Mouse (Mus musculus) myocyte (in vitro differentiated cells): ENCODE measurements at regions not wholly inside any gene's neighbourhood (a gene's known extent, or its start where the extent isn't known, plus 50 kb on each side); places are given as distances from the start of the nearest gene placed in this dataset.

Experiments
- H3K27me3 ChIP-seq: one replicate; pipeline ENCODE4 v1.6.1; 2011; ENCODE audit not compliant: control insufficient read depth, insufficient read depth, insufficient read length
- H3K36me3 ChIP-seq: one replicate; pipeline ENCODE4 v1.6.1; 2011; ENCODE audit not compliant: control insufficient read depth, insufficient read depth
- H3K4me2 ChIP-seq: one replicate; pipeline ENCODE4 v1.6.1; 2011; ENCODE audit warnings: low read depth, control low read depth
- H3K4me3 ChIP-seq: one replicate; pipeline ENCODE4 v1.5.1; 2011; ENCODE audit warnings: mild to moderate bottlenecking, control low read depth, moderate library complexity
- H3K79me2 ChIP-seq: one replicate; pipeline ENCODE4 v1.6.1; 2011; ENCODE audit not compliant: control insufficient read depth, insufficient read depth
- H3ac ChIP-seq: one replicate; pipeline ENCODE4 v1.6.1; 2011; ENCODE audit not compliant: control insufficient read depth, insufficient read length
- CEBPB ChIP-seq: IDR thresholded peaks from 2 replicates; pipeline ENCODE4 v1.6.1; 2011; ENCODE audit warnings: mild to moderate bottlenecking, moderate library complexity; ENCODE audit not compliant: poor library complexity, insufficient read depth, severe bottlenecking
- E2F4 ChIP-seq: IDR thresholded peaks from one replicate; pipeline ENCODE4 v1.6.1; 2011; ENCODE audit warnings: mild to moderate bottlenecking, control low read depth, moderate library complexity; ENCODE audit not compliant: insufficient read depth
- MAX ChIP-seq: IDR thresholded peaks from one replicate; pipeline ENCODE4 v1.6.1; 2011; ENCODE audit warnings: low read depth, mild to moderate bottlenecking, control low read depth
- MYOD1 ChIP-seq, 3 experiments: IDR thresholded peaks; one replicate each; pipeline ENCODE4 v1.6.1; 2011; ENCODE audit warnings: control low read depth in 2 of 3, low read depth in 2 of 3, mild to moderate bottlenecking in 2 of 3, moderate library complexity in 1 of 3; ENCODE audit not compliant: insufficient read length in 2 of 3, control insufficient read depth in 1 of 3
- MYOG ChIP-seq, 3 experiments: IDR thresholded peaks; one replicate each; pipeline ENCODE4 v1.6.1; 2011; ENCODE audit warnings: control low read depth in 2 of 3, low read depth in 2 of 3, mild to moderate bottlenecking in 2 of 3; ENCODE audit not compliant: insufficient read length in 2 of 3, control insufficient read depth in 1 of 3, insufficient read depth in 1 of 3
- POLR2A ChIP-seq: IDR thresholded peaks from one replicate; pipeline ENCODE4 v1.6.1; 2011; ENCODE audit warnings: low read depth, mild to moderate bottlenecking, control low read depth, moderate library complexity; ENCODE audit not compliant: insufficient read length
- POLR2AphosphoS2 ChIP-seq: IDR thresholded peaks from one replicate; pipeline ENCODE4 v1.6.1; 2011; ENCODE audit warnings: low read depth, control low read depth; ENCODE audit not compliant: insufficient read length
- REST ChIP-seq: IDR thresholded peaks from one replicate; pipeline ENCODE4 v1.6.1; 2011; ENCODE audit warnings: mild to moderate bottlenecking, control low read depth, moderate library complexity; ENCODE audit not compliant: insufficient read depth, insufficient read length
- SRF ChIP-seq: IDR thresholded peaks from one replicate; pipeline ENCODE4 v1.6.1; 2011; ENCODE audit warnings: low read depth; ENCODE audit not compliant: control insufficient read depth, insufficient read length
- TCF12 ChIP-seq: IDR thresholded peaks from one replicate; pipeline ENCODE4 v1.6.1; 2011; ENCODE audit warnings: mild to moderate bottlenecking, control low read depth; ENCODE audit not compliant: poor library complexity, insufficient read depth, severe bottlenecking
- TCF3 ChIP-seq: IDR thresholded peaks from one replicate; pipeline ENCODE4 v1.6.1; 2011; ENCODE audit warnings: low read depth, control low read depth; ENCODE audit not compliant: insufficient read length
- USF1 ChIP-seq: IDR thresholded peaks from one replicate; pipeline ENCODE4 v1.6.1; 2011; ENCODE audit warnings: low read depth, mild to moderate bottlenecking, control low read depth, moderate library complexity

GRCm38 (mm10) chr4:5178991-5179693 lies 386.0 kb upstream of the Impad1 start:
- Histone ChIP-seq H3K4me2 (no peak overlapping the region), H3K27me3 (no peaks in the 10 kb centered on the region), H3K79me2 (no peaks in the 10 kb centered on the region), H3ac (no peak overlapping the region), H3K4me3 (no peak overlapping the region), H3K36me3 (no peaks in the 10 kb centered on the region)
- TF ChIP-seq MAX (no peak), TCF3 (no peak), USF1 (no peak), REST (no peak), E2F4 (no peak), POLR2AphosphoS2 (no peak), MYOG (IDR thresholded peaks at IDR 0.05; ENCODE audit: control insufficient read depth in 1 of 3, insufficient read depth in 1 of 3, insufficient read length in 2 of 3, low read depth in 2 of 3) (no peak), CEBPB (no peak), TCF12 (no peak), SRF (no peak), POLR2A (no peak), MYOD1 (IDR thresholded peaks at IDR 0.05; ENCODE audit: control insufficient read depth in 1 of 3, insufficient read length in 2 of 3, low read depth in 2 of 3) (no peak)

DNA sequence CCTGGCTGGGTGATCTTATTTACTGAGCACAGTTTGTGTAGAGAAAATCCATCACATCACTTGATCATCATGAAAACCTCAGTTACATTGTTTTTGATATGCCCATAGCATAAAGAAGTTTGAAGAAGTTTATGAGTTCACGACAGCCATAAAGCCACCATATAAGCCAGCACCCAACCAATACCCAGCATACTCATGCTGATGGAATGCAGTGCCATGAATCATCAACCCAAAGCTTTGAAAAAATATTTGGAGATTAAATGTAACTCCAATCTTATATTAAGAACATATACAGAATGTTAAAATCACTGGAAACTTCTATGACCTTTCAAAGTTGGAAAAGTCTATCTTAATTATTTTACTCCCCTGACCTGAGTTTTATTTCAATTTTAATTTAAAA lies 372.1 kb upstream of the Impad1 start:
- Histone ChIP-seq H3K36me3 (no peaks in the 10 kb centered on the region), H3K79me2 (no peaks in the 10 kb centered on the region), H3ac (no peak overlapping the region), H3K4me3 (no peak overlapping the region), H3K4me2 (no peak overlapping the region), H3K27me3 (no peaks in the 10 kb centered on the region)
- TF ChIP-seq CEBPB: no peak
- TF ChIP-seq POLR2AphosphoS2: no peak
- no peak for TF ChIP-seq POLR2A
- no peak for TF ChIP-seq MYOD1 (IDR thresholded peaks at IDR 0.05; ENCODE audit: control insufficient read depth in 1 of 3, insufficient read length in 2 of 3, low read depth in 2 of 3)
- no peak for TF ChIP-seq SRF
- no peak for TF ChIP-seq TCF3
- no peak for TF ChIP-seq E2F4
- no peak for TF ChIP-seq MYOG (IDR thresholded peaks at IDR 0.05; ENCODE audit: control insufficient read depth in 1 of 3, insufficient read depth in 1 of 3, insufficient read length in 2 of 3, low read depth in 2 of 3)
- TF ChIP-seq TCF12: no peak

DNA sequence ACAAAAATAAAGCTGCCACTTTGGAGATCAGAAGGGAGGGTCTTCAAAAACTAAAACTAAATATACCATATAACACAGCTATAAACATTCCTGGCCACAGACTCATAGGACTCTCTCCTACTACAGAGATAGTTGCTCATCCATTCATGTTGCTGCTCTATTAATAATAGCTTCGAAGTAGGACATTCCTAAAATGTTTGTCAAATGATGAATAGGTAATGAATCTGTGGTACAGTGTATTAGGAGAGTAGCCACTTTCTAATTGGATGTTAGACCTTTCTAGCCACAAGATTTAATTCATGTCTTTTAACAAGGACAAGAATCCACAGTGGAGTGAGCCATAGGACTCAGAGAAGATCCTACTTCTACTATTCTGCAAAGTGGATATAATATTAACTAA lies 367.8 kb upstream of the Impad1 start:
- no peak overlapping the region for H3ac ChIP-seq
- H3K4me2 ChIP-seq: no peak overlapping the region
- no peaks in the 10 kb centered on the region for H3K79me2 ChIP-seq
- H3K27me3 ChIP-seq: no peaks in the 10 kb centered on the region
- TF ChIP-seq TCF3: no peak
- no peak for TF ChIP-seq MYOD1 (IDR thresholded peaks at IDR 0.05; ENCODE audit: control insufficient read depth in 1 of 3, insufficient read length in 2 of 3, low read depth in 2 of 3)
- TF ChIP-seq E2F4: no peak
- no peak for TF ChIP-seq USF1
- TF ChIP-seq POLR2A: no peak
- no peak for TF ChIP-seq MAX
- TF ChIP-seq REST: no peak
- no peak for TF ChIP-seq CEBPB
- TF ChIP-seq SRF: no peak
- TF ChIP-seq POLR2AphosphoS2: no peak
- H3K4me3 ChIP-seq: no peak overlapping the region
- H3K36me3 ChIP-seq: no peaks in the 10 kb centered on the region

- H3K79me2 ChIP-seq: no peaks in the 10 kb centered on the region
- no peak overlapping the region for H3K4me3 ChIP-seq
- H3K27me3 ChIP-seq: no peaks in the 10 kb centered on the region
- no peaks in the 10 kb centered on the region for H3K36me3 ChIP-seq
- TF ChIP-seq TCF3 (no peak), REST (no peak), CEBPB (peak; percentile 5; the same call in 1 of the 2 replicates)
- H3K4me2 ChIP-seq: no peak overlapping the region
- no peak overlapping the region for H3ac ChIP-seq
These were observed 337.6 kb upstream of the Impad1 start for GRCm38 (mm10) chr4:5130726-5131125.

DNA sequence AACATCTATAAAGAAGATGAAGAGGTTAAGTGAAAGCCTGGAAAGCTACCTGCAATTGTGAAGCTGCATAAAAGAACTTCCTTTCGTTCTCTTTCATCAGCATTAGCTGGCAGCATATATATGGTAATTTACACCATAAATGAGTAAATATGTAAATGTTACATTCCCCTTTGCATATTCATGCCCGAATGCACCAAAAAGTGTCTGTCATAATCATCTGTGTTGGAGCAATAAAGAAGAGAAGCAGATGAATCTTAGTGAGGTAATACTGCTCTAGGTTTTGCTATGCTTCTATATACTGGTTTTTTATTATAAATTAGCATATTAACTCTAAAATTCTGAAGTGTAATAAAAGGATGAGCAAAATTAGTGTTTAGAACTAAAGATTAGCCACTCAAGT lies 332.9 kb upstream of the Impad1 start:
- H3K4me2 ChIP-seq: no peak overlapping the region
- no peaks in the 10 kb centered on the region for H3K36me3 ChIP-seq
- H3K27me3 ChIP-seq: no peaks in the 10 kb centered on the region
- H3ac ChIP-seq: no peak overlapping the region
- TF ChIP-seq E2F4 (no peak), POLR2A (no peak), USF1 (no peak), MYOG (IDR thresholded peaks at IDR 0.05; ENCODE audit: control insufficient read depth in 1 of 3, insufficient read depth in 1 of 3, insufficient read length in 2 of 3, low read depth in 2 of 3) (no peak), MAX (no peak), TCF12 (no peak), REST (no peak), MYOD1 (IDR thresholded peaks at IDR 0.05; ENCODE audit: control insufficient read depth in 1 of 3, insufficient read length in 2 of 3, low read depth in 2 of 3) (no peak), POLR2AphosphoS2 (no peak), TCF3 (no peak), CEBPB (no peak), SRF (no peak)
- no peaks in the 10 kb centered on the region for H3K79me2 ChIP-seq
- no peak overlapping the region for H3K4me3 ChIP-seq
